Mouse (Mus musculus) heart, postnatal 36 days (tissue): Measurements from ENCODE around the gene Ncf4. TPM values are rescaled to one million over a fixed set of nuclear protein-coding genes. Genes with fewer than 3 reads are reported as not detected.

Experiments used
- DNase-seq, 2 experiments: peaks; one replicate each; pipeline ENCODE4 v3.0.0; 2021 to 2022
- intact Hi-C: fragments of 180-260 bp; cut with DNase I; formaldehyde crosslinking; loops from one replicate; pipeline ENCODE4 v1.15.1; 2025
- total RNA-seq, 2 experiments: library from RNA; stranded (reverse); gene quantifications; 2 replicates each; pipeline ENCODE4 v1.2.3; 2021

Ncf4 gene
- 1 to 10 TPM; 1.0 to 3.2 TPM for total RNA-seq

- intact Hi-C loops, result no loop called here
- DNase-seq, result peak; percentile 22 to 38
Measured at GRCm38 (mm10) chr15:78244695-78245492, at the start of gene Ncf4. TSS of gene Ncf4 (plus strand) at chr15:78244801.

- intact Hi-C loops, result no loop called here
- DNase-seq, result no peak
Measured at GRCm38 (mm10) chr15:78195096-78195880, 49.3 kb upstream of the Ncf4 start.

- peak; percentile 19 to 31 for DNase-seq
- intact Hi-C loops, result no loop called here
Measured at GRCm38 (mm10) chr15:78204053-78204847, 40.4 kb upstream of the Ncf4 start.

- DNase-seq, result peak; percentile 17 to 33
- intact Hi-C loops, result no loop called here
Measured at GRCm38 (mm10) chr15:78205192-78205591, 39.4 kb upstream of the Ncf4 start.

- intact Hi-C loops, result no loop called here
- DNase-seq, result no peak
Measured at GRCm38 (mm10) chr15:78206312-78206711, 38.3 kb upstream of the Ncf4 start, which contains the start of gene Pvalb. TSS of gene Pvalb (minus strand) at chr15:78206400.

GRCm38 (mm10) chr15:78210203-78210602 lies 34.4 kb upstream of the Ncf4 start:
- DNase-seq, result no peak
- intact Hi-C loops, result no loop called here

GRCm38 (mm10) chr15:78211367-78211766 lies 33.2 kb upstream of the Ncf4 start:
- DNase-seq, result no peak
- intact Hi-C loops, result no loop called here

GRCm38 (mm10) chr15:78215269-78215668 lies 29.3 kb upstream of the Ncf4 start:
- DNase-seq, result no peak
- intact Hi-C loops, result no loop called here

GRCm38 (mm10) chr15:78227816-78228215 lies 16.8 kb upstream of the Ncf4 start:
- intact Hi-C loops, result no loop called here
- no peak for DNase-seq

GRCm38 (mm10) chr15:78231346-78232331 lies 13.0 kb upstream of the Ncf4 start:
- intact Hi-C loops, result no loop called here

GRCm38 (mm10) chr15:78234823-78235509 lies 9.6 kb upstream of the Ncf4 start:
- intact Hi-C loops, result no loop called here
- DNase-seq, result no peak

More at GRCm38 (mm10) chr15:78231346-78232331, 13.0 kb upstream of the Ncf4 start:
- DNase-seq, result no peak

GRCm38 (mm10) chr15:78239453-78239852 lies 5.1 kb upstream of the Ncf4 start:
- intact Hi-C loops, result loop anchor here (2.0 kb wide), 1 partner anchor 55 kb away; no protein-coding TSS in a partner anchor
- peak; percentile 52 to 67 for DNase-seq

GRCm38 (mm10) chr15:78239956-78240617 lies 4.5 kb upstream of the Ncf4 start:
- intact Hi-C loops, result loop anchor here (2.0 kb wide), 1 partner anchor 55 kb away; no protein-coding TSS in a partner anchor
- DNase-seq, result no peak

- DNase-seq, result no peak
- intact Hi-C loops, result no loop called here
Measured at GRCm38 (mm10) chr15:78241335-78241734, 3.3 kb upstream of the Ncf4 start.

GRCm38 (mm10) chr15:78243061-78243460 lies 1.5 kb upstream of the Ncf4 start:
- DNase-seq, result no peak

GRCm38 (mm10) chr15:78243774-78244173 lies 827 bp upstream of the Ncf4 start:
- no peak for DNase-seq
- intact Hi-C loops, result no loop called here

More at GRCm38 (mm10) chr15:78243061-78243460, 1.5 kb upstream of the Ncf4 start:
- intact Hi-C loops, result no loop called here

- intact Hi-C loops, result no loop called here
- DNase-seq, result no peak
Measured at GRCm38 (mm10) chr15:78246143-78247116, 1.8 kb downstream of the Ncf4 start.
